9 mouse cellular contexts compared by ENCODE assay signal in genomic region chr3:117788800-117789693, GRCm38 (mm10).
DNase-seq lines count a peak whose midpoint lies in the region; ATAC-seq and TF ChIP-seq lines count a peak whose summit lies in the region.
"Had no signal": no experiment of that assay in that cellular context is flagged by ENCODE, and none has a peak within 500 bp of the region (broad histone marks: within the 10 kb centered on the region; RNA-seq: fewer than 3 reads in every experiment).

No protein-coding gene starts in this region.

- TF ChIP-seq CTCF in lung, postnatal 0 days (IDR thresholded peaks at IDR 0.05), result peak; percentile 57
- peak; percentile 75 for TF ChIP-seq CTCF in forebrain, postnatal 0 days (IDR thresholded peaks at IDR 0.05; ENCODE audit: low read depth)
- TF ChIP-seq CTCF in thymus, adult 2 months (IDR thresholded peaks at IDR 0.05; ENCODE audit: borderline replicate concordance, control insufficient read depth, extremely low read depth, insufficient read depth, low read length, poor library complexity), result no peak

- no peak overlapping the region for H3K9ac ChIP-seq in lung, postnatal 0 days (replicated peaks; ENCODE audit: low read depth)
- H3K9ac ChIP-seq in forebrain, postnatal 0 days, result no peak overlapping the region
- H3K9ac ChIP-seq in liver, embryonic 12.5 days, result no peak overlapping the region
- H3K9ac ChIP-seq: heart, embryonic 13.5 days had no signal

- H3K36me3 ChIP-seq in lung, postnatal 0 days (ENCODE audit: insufficient read depth, low read length), result no peaks in the 10 kb centered on the region
- no peaks in the 10 kb centered on the region for H3K36me3 ChIP-seq in forebrain, postnatal 0 days (ENCODE audit: insufficient read depth)
- H3K36me3 ChIP-seq in thymus, adult 2 months (ENCODE audit: control insufficient read depth, insufficient read depth, low read length), result no peaks in the 10 kb centered on the region
- no peaks in the 10 kb centered on the region for H3K36me3 ChIP-seq in liver, embryonic 12.5 days
- H3K36me3 ChIP-seq: heart, embryonic 13.5 days had no signal

- no peak for TF ChIP-seq POLR2A in thymus, adult 2 months (IDR thresholded peaks at IDR 0.05; ENCODE audit: control insufficient read depth, extremely low read depth, insufficient read depth, low read length, poor library complexity)

- no peaks in the 10 kb centered on the region for H3K4me1 ChIP-seq in lung, postnatal 0 days (ENCODE audit: insufficient read depth, low read depth, low read length)
- 0 out of 2 replicates have a peak, but pooled peaks cover 6% of the 10 kb centered on the region for H3K4me1 ChIP-seq in forebrain, postnatal 0 days (ENCODE audit: insufficient read depth)
- H3K4me1 ChIP-seq in thymus, adult 2 months (replicated peaks; ENCODE audit: control insufficient read depth, insufficient read depth, low read length), result no peaks in the 10 kb centered on the region
- no peaks in the 10 kb centered on the region for H3K4me1 ChIP-seq in liver, embryonic 12.5 days
- H3K4me1 ChIP-seq: heart, embryonic 13.5 days had no signal

- H3K4me3 ChIP-seq in lung, postnatal 0 days (ENCODE audit: low read depth, low read length), result no peak overlapping the region
- H3K4me3 ChIP-seq in forebrain, postnatal 0 days (ENCODE audit: low read depth, low read length), result no peak overlapping the region
- no peak overlapping the region for H3K4me3 ChIP-seq in thymus, adult 2 months (ENCODE audit: control insufficient read depth, insufficient read depth, low read length)
- no peak overlapping the region for H3K4me3 ChIP-seq in liver, embryonic 12.5 days
- H3K4me3 ChIP-seq: heart, embryonic 13.5 days had no signal

- no peaks in the 10 kb centered on the region for H3K9me3 ChIP-seq in lung, postnatal 0 days (ENCODE audit: low read length)
- no peaks in the 10 kb centered on the region for H3K9me3 ChIP-seq in forebrain, postnatal 0 days (ENCODE audit: low read length)
- no peaks in the 10 kb centered on the region for H3K9me3 ChIP-seq in liver, embryonic 12.5 days (replicated peaks)
- H3K9me3 ChIP-seq: heart, embryonic 13.5 days had no signal

- 67% methylated on average over 14 of the region's 14 CpGs for WGBS in lung, postnatal 0 days
- WGBS in forebrain, postnatal 0 days, result 46% methylated on average over 14 of the region's 14 CpGs
- 85% methylated on average over 14 of the region's 14 CpGs for WGBS in thymus, adult 2 months
- WGBS in liver, embryonic 12.5 days (ENCODE audit: insufficient replicate concordance), result 74% methylated on average over 14 of the region's 14 CpGs

- no peaks in the 10 kb centered on the region for H3K27me3 ChIP-seq in lung, postnatal 0 days (replicated peaks; ENCODE audit: insufficient read depth, low read length)
- no peaks in the 10 kb centered on the region for H3K27me3 ChIP-seq in forebrain, postnatal 0 days (ENCODE audit: insufficient read depth, low read length)
- no peaks in the 10 kb centered on the region for H3K27me3 ChIP-seq in thymus, adult 2 months (ENCODE audit: control insufficient read depth, insufficient read depth, low read length)
- H3K27me3 ChIP-seq in liver, embryonic 12.5 days (replicated peaks), result no peaks in the 10 kb centered on the region
- H3K27me3 ChIP-seq: heart, embryonic 13.5 days had no signal

- H3K4me2 ChIP-seq in lung, postnatal 0 days (replicated peaks; ENCODE audit: low read depth, low read length), result no peak overlapping the region
- no peak overlapping the region for H3K4me2 ChIP-seq in forebrain, postnatal 0 days (ENCODE audit: low read depth)
- H3K4me2 ChIP-seq in liver, embryonic 12.5 days, result no peak overlapping the region
- H3K4me2 ChIP-seq: heart, embryonic 13.5 days had no signal

- peak; percentile 51 for DNase-seq in lung, postnatal 0 days (ENCODE audit: low spot score)
- no peak for DNase-seq in lung, postnatal 4 days
- peak; percentile 90 for DNase-seq in forebrain, postnatal 0 days
- peak; percentile 31 to 46 for DNase-seq in kidney, postnatal 4 days
- peak; percentile 24 for DNase-seq in mesoderm, embryonic 11.5 days (ENCODE audit: low read depth, low spot score)
- no peak for DNase-seq in thymus, adult 2 months
- DNase-seq in ovary, adult 18-20 months (ENCODE audit: low spot score), result no peak

- H3K27ac ChIP-seq in lung, postnatal 0 days (ENCODE audit: low read length), result no peak overlapping the region
- no peak overlapping the region for H3K27ac ChIP-seq in forebrain, postnatal 0 days (ENCODE audit: low read depth, low read length)
- no peak overlapping the region for H3K27ac ChIP-seq in thymus, adult 2 months (ENCODE audit: control insufficient read depth, insufficient read depth, low read length)
- no peak overlapping the region for H3K27ac ChIP-seq in liver, embryonic 12.5 days
- H3K27ac ChIP-seq: heart, embryonic 13.5 days had no signal

- no peak for TF ChIP-seq EP300 in lung, postnatal 0 days (IDR thresholded peaks at IDR 0.05)

- no peak for ATAC-seq in lung, postnatal 0 days
- peak; percentile 94 for ATAC-seq in forebrain, postnatal 0 days
- ATAC-seq in liver, embryonic 12.5 days, result no peak

Comparison
In these comparisons a context has a peak if more than half of its experiments do, and no peak if none do; other contexts are left out.
1. DNase-seq: peak in lung, postnatal 0 days (single experiment), forebrain, postnatal 0 days (single experiment), kidney, postnatal 4 days (2 of 2) and mesoderm, embryonic 11.5 days (single experiment); none in lung, postnatal 4 days (0 of 2), thymus, adult 2 months (single experiment) and ovary, adult 18-20 months (single experiment).